Mouse (Mus musculus) olfactory bulb, adult 2 months (tissue): ENCODE data around the gene Pcsk2. TPM values are rescaled to one million over a fixed set of nuclear protein-coding genes. Genes with fewer than 3 reads are reported as not detected.

ENCODE experiments used
- H3K27ac ChIP-seq: fragments of 200-500 bp; 2 replicates; pipeline ENCODE4 v1.5.1; 2012; ENCODE audit warnings: low read depth, low read length; ENCODE audit not compliant: insufficient read depth
- H3K4me1 ChIP-seq: fragments of 200-500 bp; 2 replicates; pipeline ENCODE4 v1.6.1; 2012; ENCODE audit warnings: low read length; ENCODE audit not compliant: control insufficient read depth, insufficient read depth
- H3K4me3 ChIP-seq: fragments of 200-500 bp; 2 replicates; pipeline ENCODE4 v1.5.1; 2012; ENCODE audit warnings: mild to moderate bottlenecking, low read depth, low read length, moderate library complexity; ENCODE audit not compliant: insufficient read depth
- CTCF ChIP-seq: fragments of 200-500 bp; IDR thresholded peaks from 2 replicates; pipeline ENCODE4 v1.5.1; 2012; ENCODE audit warnings: low read depth, mild to moderate bottlenecking, low read length, moderate library complexity; ENCODE audit not compliant: insufficient read depth
- POLR2A ChIP-seq: fragments of 200-500 bp; IDR thresholded peaks from 2 replicates; pipeline ENCODE4 v1.6.1; 2012; ENCODE audit warnings: mild to moderate bottlenecking, low read depth, low read length, moderate library complexity; ENCODE audit not compliant: insufficient read depth
- WGBS: fragments of 180-500 bp; shearing (Covaris S2); methylation state at CpG from one replicate; pipeline ENCODE4 v1.1.7; 2018; 5-methylcytosine and 5-hydroxymethylcytosine counted together
- polyA plus RNA-seq: library from polyadenylated mRNA; stranded (reverse); fragments of >200 nt; gene quantifications from 2 replicates; pipeline ENCODE4 v1.2.4, GENCODE M21; 2012; ENCODE audit warnings: low replicate concordance; ENCODE audit not compliant: missing spikeins, insufficient read depth, insufficient read length

Gene Pcsk2
- polyA plus RNA-seq, 1 experiment, result not detected

GRCm38 (mm10) chr2:143679513-143679912 is 133.6 kb downstream of the Pcsk2 start:
- H3K4me3 ChIP-seq, result no peak overlapping the region
- WGBS, result 75% methylated on average over 2 of the region's 2 CpGs
- no peak overlapping the region for H3K27ac ChIP-seq
- TF ChIP-seq POLR2A (no peak), CTCF (no peak)
- peaks cover 7% of the 10 kb centered on the region for H3K4me1 ChIP-seq

DNA sequence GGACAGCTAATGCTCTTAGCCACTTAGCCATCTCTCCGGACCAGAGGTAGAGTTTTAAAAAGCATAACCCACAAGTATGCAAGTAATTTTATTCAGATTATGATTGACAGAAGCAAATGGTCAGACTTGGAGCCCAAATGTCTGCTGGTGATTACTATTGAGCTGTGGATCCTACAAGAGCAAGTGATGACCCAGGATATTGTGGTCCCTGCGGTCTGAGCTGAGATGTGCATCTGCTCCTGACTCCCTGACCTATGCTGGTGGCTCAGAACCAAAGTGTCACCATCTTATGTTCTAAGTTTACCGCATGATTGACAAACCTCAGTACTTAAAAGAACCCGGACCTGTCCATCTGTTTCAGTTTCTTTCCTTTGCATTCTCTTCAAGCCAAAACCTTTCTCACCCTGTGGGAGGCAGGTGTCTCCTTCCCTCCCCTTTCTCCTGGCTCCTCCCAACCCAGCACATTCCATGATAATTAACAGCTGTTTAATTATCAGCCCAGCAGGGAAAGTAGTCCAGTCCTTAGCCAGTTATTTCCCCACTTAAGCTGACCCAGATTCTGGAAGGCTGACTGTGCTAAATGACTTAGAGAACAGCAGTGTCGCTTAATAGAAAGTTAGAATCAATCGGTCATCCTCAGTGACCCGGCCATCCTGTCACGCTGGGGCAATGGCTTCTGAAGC is 136.1 kb downstream of the Pcsk2 start:
- H3K4me3 ChIP-seq, result no peak overlapping the region
- 62% methylated on average over 8 of the region's 8 CpGs for WGBS
- H3K27ac ChIP-seq, result no peak overlapping the region
- TF ChIP-seq POLR2A (no peak), CTCF (no peak)
- peaks cover 7% of the 10 kb centered on the region for H3K4me1 ChIP-seq

GRCm38 (mm10) chr2:143683513-143683912 is 137.6 kb downstream of the Pcsk2 start:
- no peak overlapping the region for H3K4me3 ChIP-seq
- no peak overlapping the region for H3K27ac ChIP-seq
- WGBS, result 74% methylated on average over 2 of the region's 2 CpGs
- peaks cover 7% of the 10 kb centered on the region for H3K4me1 ChIP-seq
- TF ChIP-seq CTCF (no peak), POLR2A (no peak)

DNA sequence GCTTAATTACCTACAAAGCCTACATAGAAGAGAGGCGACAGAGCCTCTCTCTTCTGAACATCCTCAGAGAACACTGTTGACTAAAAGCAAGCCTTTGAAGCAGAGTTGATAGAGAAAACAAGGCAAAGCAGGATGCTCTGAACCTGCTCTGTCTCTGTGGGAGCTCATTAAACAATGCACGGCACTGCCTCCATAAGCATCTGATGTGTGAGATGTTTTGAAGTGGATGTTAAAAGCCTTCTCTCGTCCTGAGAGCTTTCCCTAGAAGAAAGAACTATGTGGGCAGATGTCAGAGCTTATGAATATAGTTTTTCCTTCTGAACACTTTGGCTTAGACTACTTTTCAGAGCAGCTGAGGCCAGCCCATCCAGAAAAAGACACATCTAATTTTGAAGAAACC is 145.3 kb downstream of the Pcsk2 start:
- Histone ChIP-seq H3K4me3 (no peak overlapping the region), H3K27ac (no peak overlapping the region), H3K4me1 (peaks cover 2% of the 10 kb centered on the region; the same call in 1 of the 2 replicates)
- WGBS, result 61% methylated on average over 3 of the region's 3 CpGs
- TF ChIP-seq CTCF (no peak), POLR2A (no peak)

DNA sequence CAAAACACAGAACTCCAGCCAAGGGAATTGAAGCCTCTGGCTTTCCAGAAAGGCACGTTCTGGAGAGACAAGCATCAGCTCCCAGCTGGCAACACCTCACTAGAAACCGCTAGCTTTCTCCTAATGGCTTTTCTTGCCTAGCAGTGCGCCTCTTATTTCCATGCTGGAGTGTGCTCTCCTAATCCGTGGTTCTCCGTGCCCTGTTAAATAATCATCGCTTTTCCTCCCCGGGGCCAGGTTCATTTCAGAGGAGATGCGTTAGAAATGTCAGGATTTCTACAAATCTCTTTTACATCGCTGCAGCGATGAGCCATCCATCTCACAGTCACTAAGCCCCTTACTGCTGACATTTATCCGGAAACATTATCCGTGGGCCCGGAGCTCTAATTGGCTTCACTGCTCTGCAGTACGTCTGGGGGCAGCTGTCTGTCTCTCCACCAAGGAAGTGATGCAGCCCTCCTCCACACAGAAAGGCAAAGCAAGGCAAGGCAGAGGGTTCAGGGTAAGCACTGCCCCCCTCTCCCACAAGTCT is 150.1 kb downstream of the Pcsk2 start:
- WGBS, result 73% methylated on average over 14 of the region's 14 CpGs
- Histone ChIP-seq H3K4me3 (no peak overlapping the region), H3K27ac (no peak overlapping the region), H3K4me1 (peaks cover 3% of the 10 kb centered on the region; the same call in 1 of the 2 replicates)
- no peak for TF ChIP-seq POLR2A

- H3K4me1 ChIP-seq, result peaks cover 3% of the 10 kb centered on the region; the same call in 1 of the 2 replicates
- TF ChIP-seq POLR2A, result no peak
- TF ChIP-seq CTCF, result no peak
- no peak overlapping the region for H3K27ac ChIP-seq
- whole genome bisulfite sequencing, result 83% methylated on average over 7 of the region's 7 CpGs
- H3K4me3 ChIP-seq, result no peak overlapping the region
Observed at GRCm38 (mm10) chr2:143696704-143697103, 150.7 kb downstream of the Pcsk2 start.

DNA sequence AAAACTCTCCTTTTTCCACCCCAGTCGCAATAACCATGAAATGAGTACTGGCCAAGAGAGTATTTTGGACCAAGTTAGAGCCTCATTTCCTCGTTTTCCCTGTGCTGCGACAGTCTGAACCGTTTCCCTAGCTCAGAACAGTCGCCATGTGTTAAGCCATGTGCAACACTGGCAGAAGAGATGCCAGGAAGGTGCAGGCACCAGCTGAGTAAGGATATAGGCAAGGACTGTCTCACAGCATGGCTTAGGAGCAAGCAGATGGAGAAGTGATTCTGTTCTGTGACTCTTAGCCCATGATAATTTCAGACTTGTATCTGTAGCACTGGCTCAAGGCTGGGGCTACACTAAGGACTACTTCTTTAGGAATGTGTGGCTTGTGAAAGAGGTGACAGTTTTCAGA is 155.2 kb downstream of the Pcsk2 start:
- TF ChIP-seq CTCF (no peak), POLR2A (no peak)
- Histone ChIP-seq H3K4me3 (no peak overlapping the region), H3K27ac (no peak overlapping the region), H3K4me1 (peaks cover 3% of the 10 kb centered on the region; the same call in 1 of the 2 replicates)
- WGBS, result 57% methylated on average over 5 of the region's 5 CpGs

- Histone ChIP-seq H3K4me1 (no peaks in the 10 kb centered on the region), H3K27ac (no peak overlapping the region), H3K4me3 (no peak overlapping the region)
- no peak for TF ChIP-seq CTCF
- no peak for TF ChIP-seq POLR2A
- 80% methylated on average over 3 of the region's 3 CpGs for WGBS
Observed at GRCm38 (mm10) chr2:143702931-143703344, 157.0 kb downstream of the Pcsk2 start.

GRCm38 (mm10) chr2:143708205-143708604 is 162.2 kb downstream of the Pcsk2 start:
- 86% methylated on average over 3 of the region's 3 CpGs for WGBS
- TF ChIP-seq CTCF, result no peak
- TF ChIP-seq POLR2A, result no peak
- 0 out of 2 replicates have a peak, but pooled peaks cover 2% of the 10 kb centered on the region for H3K4me1 ChIP-seq
- H3K4me3 ChIP-seq, result no peak overlapping the region
- H3K27ac ChIP-seq, result no peak overlapping the region

GRCm38 (mm10) chr2:143709249-143709648 is 163.3 kb downstream of the Pcsk2 start:
- TF ChIP-seq POLR2A (no peak), CTCF (no peak)
- Histone ChIP-seq H3K4me1 (0 out of 2 replicates have a peak, but pooled peaks cover 2% of the 10 kb centered on the region), H3K27ac (no peak overlapping the region), H3K4me3 (no peak overlapping the region)
- WGBS, result 18% methylated on average over 4 of the region's 4 CpGs
